Mouse (Mus musculus) hindbrain, embryonic 13.5 days (tissue): Measurements from ENCODE around the gene Acan. TPM values are rescaled to one million over a fixed set of nuclear protein-coding genes. Genes with fewer than 3 reads are reported as not detected.

Experiments
- ATAC-seq: fragments of 200-750 bp; cut with Nextera tagmentation; 2 replicates; pipeline ENCODE4 v1.8.0; 2017; ENCODE audit warnings: moderate TSS enrichment; ENCODE audit not compliant: low FRiP score
- H3K27ac ChIP-seq: fragments of 300-500 bp; sonication (generic); 2 replicates; pipeline ENCODE4 v1.5.1; 2015; ENCODE audit warnings: inconsistent platforms, mild to moderate bottlenecking, moderate library complexity
- H3K27me3 ChIP-seq: fragments of 300-500 bp; sonication (generic); 2 replicates; pipeline ENCODE4 v1.6.1; 2015; ENCODE audit warnings: mild to moderate bottlenecking, inconsistent platforms
- H3K36me3 ChIP-seq: fragments of 300-500 bp; sonication (generic); 2 replicates; pipeline ENCODE4 v1.6.1; 2015; ENCODE audit warnings: mild to moderate bottlenecking, inconsistent platforms
- H3K4me1 ChIP-seq: fragments of 300-500 bp; sonication (generic); replicated peaks from 2 replicates; pipeline ENCODE4 v1.6.1; 2015; ENCODE audit warnings: inconsistent platforms
- H3K4me2 ChIP-seq: fragments of 300-500 bp; sonication (generic); 2 replicates; pipeline ENCODE4 v1.6.1; 2015; ENCODE audit warnings: inconsistent platforms, mild to moderate bottlenecking, moderate library complexity
- H3K4me3 ChIP-seq: fragments of 300-500 bp; sonication (generic); 2 replicates; pipeline ENCODE4 v1.5.1; 2015; ENCODE audit warnings: mild to moderate bottlenecking, inconsistent platforms
- H3K9ac ChIP-seq: fragments of 300-500 bp; sonication (generic); 2 replicates; pipeline ENCODE4 v1.6.1; 2015; ENCODE audit warnings: mild to moderate bottlenecking, inconsistent platforms
- H3K9me3 ChIP-seq: fragments of 300-500 bp; sonication (generic); 2 replicates; pipeline ENCODE4 v1.6.1; 2016; ENCODE audit warnings: inconsistent platforms
- WGBS: fragments of 180-500 bp; shearing (Covaris S2); methylation state at CpG from one replicate; pipeline ENCODE4 v1.1.7; 2015; 5-methylcytosine and 5-hydroxymethylcytosine counted together
- polyA plus RNA-seq: library from polyadenylated mRNA; unstranded; fragments of >200 nt; fragmentation: Nextera tagmentation; extraction: Ambion mirVana; gene quantifications from 2 replicates; pipeline ENCODE4 v1.2.1, GENCODE M21; 2015

Acan gene
- polyA plus RNA-seq, 1 experiment from 2014 or later: 0.39 TPM

GRCm38 (mm10) chr7:79080572-79081399, 27.5 kb downstream of the Acan start:
- Histone ChIP-seq H3K4me3 (no peak overlapping the region), H3K4me2 (no peak overlapping the region), H3K27ac (no peak overlapping the region), H3K9ac (no peak overlapping the region), H3K4me1 (0 out of 2 replicates have a peak, but pooled peaks cover 3% of the 10 kb centered on the region), H3K36me3 (no peaks in the 10 kb centered on the region), H3K27me3 (0 out of 2 replicates have a peak, but pooled peaks cover 6% of the 10 kb centered on the region), H3K9me3 (no peaks in the 10 kb centered on the region)
- WGBS: 24% methylated on average over 7 of the region's 7 CpGs
- ATAC-seq: 0 out of 2 replicates have a peak, but pooled peaks have one; percentile 77

GRCm38 (mm10) chr7:79089111-79089510, 35.8 kb downstream of the Acan start:
- Histone ChIP-seq H3K36me3 (no peaks in the 10 kb centered on the region), H3K4me2 (no peak overlapping the region), H3K4me1 (no peaks in the 10 kb centered on the region), H3K27ac (no peak overlapping the region), H3K27me3 (0 out of 2 replicates have a peak, but pooled peaks cover 6% of the 10 kb centered on the region), H3K4me3 (no peak overlapping the region), H3K9ac (no peak overlapping the region), H3K9me3 (no peaks in the 10 kb centered on the region)
- ATAC-seq: no peak
- WGBS: 73% methylated on average over 4 of the region's 4 CpGs

GRCm38 (mm10) chr7:79096492-79096891, 43.2 kb downstream of the Acan start:
- WGBS: 74% methylated on average over 5 of the region's 5 CpGs
- Histone ChIP-seq H3K4me2 (no peak overlapping the region), H3K4me1 (no peaks in the 10 kb centered on the region), H3K9me3 (no peaks in the 10 kb centered on the region), H3K27ac (no peak overlapping the region), H3K4me3 (no peak overlapping the region), H3K9ac (no peak overlapping the region), H3K27me3 (0 out of 2 replicates have a peak, but pooled peaks cover 5% of the 10 kb centered on the region), H3K36me3 (no peaks in the 10 kb centered on the region)
- no peak for ATAC-seq

- 40% methylated on average over 4 of the region's 4 CpGs for WGBS
- Histone ChIP-seq H3K27ac (no peak overlapping the region), H3K36me3 (no peaks in the 10 kb centered on the region), H3K4me3 (no peak overlapping the region), H3K27me3 (no peaks in the 10 kb centered on the region), H3K4me1 (peaks cover 14% of the 10 kb centered on the region), H3K9me3 (no peaks in the 10 kb centered on the region), H3K9ac (no peak overlapping the region), H3K4me2 (no peak overlapping the region)
- ATAC-seq: peak; percentile 39; the same call in 1 of the 2 replicates
These were observed 60.6 kb downstream of the Acan start for GRCm38 (mm10) chr7:79113848-79114247.

- ATAC-seq: no peak
- WGBS: 81% methylated on average over 5 of the region's 5 CpGs
- Histone ChIP-seq H3K9ac (no peak overlapping the region), H3K4me1 (no peaks in the 10 kb centered on the region; the same call in 1 of the 2 replicates), H3K4me2 (no peak overlapping the region), H3K36me3 (no peaks in the 10 kb centered on the region), H3K27ac (no peak overlapping the region), H3K9me3 (no peaks in the 10 kb centered on the region), H3K4me3 (no peak overlapping the region), H3K27me3 (0 out of 2 replicates have a peak, but pooled peaks cover 1% of the 10 kb centered on the region)
These were observed 70.2 kb downstream of the Acan start for GRCm38 (mm10) chr7:79123465-79123864.

- no peak for ATAC-seq
- Histone ChIP-seq H3K4me1 (peaks cover 21% of the 10 kb centered on the region), H3K4me2 (peak overlapping the region; percentile 51), H3K27ac (no peak overlapping the region), H3K27me3 (peaks cover 29% of the 10 kb centered on the region), H3K36me3 (peaks cover 5% of the 10 kb centered on the region; the same call in 1 of the 2 replicates), H3K4me3 (0 out of 2 replicates have a peak overlapping the region, but pooled peaks have one; percentile 28), H3K9ac (no peak overlapping the region), H3K9me3 (no peaks in the 10 kb centered on the region)
- 9% methylated on average over 8 of the region's 8 CpGs for WGBS
These were observed 76.6 kb downstream of the Acan start for GRCm38 (mm10) chr7:79129883-79130282.

- H3K4me2 ChIP-seq: peak overlapping the region; percentile 51
- H3K9ac ChIP-seq: 0 out of 2 replicates have a peak overlapping the region, but pooled peaks have one; percentile 24
- no peaks in the 10 kb centered on the region for H3K9me3 ChIP-seq
- ATAC-seq: no peak
- H3K4me3 ChIP-seq: peak overlapping the region; percentile 28
- H3K4me1 ChIP-seq: peaks cover 21% of the 10 kb centered on the region
- H3K27ac ChIP-seq: no peak overlapping the region
- WGBS: 20% methylated on average over 13 of the region's 13 CpGs
- peaks cover 9% of the 10 kb centered on the region; the same call in 1 of the 2 replicates for H3K36me3 ChIP-seq
- H3K27me3 ChIP-seq: peaks cover 29% of the 10 kb centered on the region
These were observed 77.1 kb downstream of the Acan start for GRCm38 (mm10) chr7:79130385-79130784.

GRCm38 (mm10) chr7:79130843-79131444, 77.7 kb downstream of the Acan start, which contains the start of gene Hapln3:
Gene Hapln3 (minus strand): TSS chr7:79131018.
- H3K27ac ChIP-seq: no peak within 1 kb of the TSS
- peak within 1 kb of the TSS; percentile 51 for H3K4me2 ChIP-seq
- H3K4me3 ChIP-seq: peak within 1 kb of the TSS; percentile 28
- no peak; the same call in 1 of the 2 replicates for ATAC-seq
- 2% methylated on average over 19 of the region's 19 CpGs for WGBS
- peaks cover 29% of the 10 kb centered on the region for H3K27me3 ChIP-seq
- H3K4me1 ChIP-seq: peaks cover 21% of the 10 kb centered on the region
- peaks cover 14% of the 10 kb centered on the region; the same call in 1 of the 2 replicates for H3K36me3 ChIP-seq
- H3K9me3 ChIP-seq: no peaks in the 10 kb centered on the region
- H3K9ac ChIP-seq: peak within 1 kb of the TSS; percentile 24; the same call in 1 of the 2 replicates

GRCm38 (mm10) chr7:79133391-79133790, 80.1 kb downstream of the Acan start:
- WGBS: 42% methylated on average over 6 of the region's 6 CpGs
- peaks cover 14% of the 10 kb centered on the region; the same call in 1 of the 2 replicates for H3K36me3 ChIP-seq
- no peak overlapping the region for H3K4me3 ChIP-seq
- H3K9ac ChIP-seq: no peak overlapping the region
- ATAC-seq: no peak
- no peak overlapping the region for H3K4me2 ChIP-seq
- H3K27ac ChIP-seq: no peak overlapping the region
- H3K9me3 ChIP-seq: no peaks in the 10 kb centered on the region
- peaks cover 21% of the 10 kb centered on the region for H3K4me1 ChIP-seq
- peaks cover 28% of the 10 kb centered on the region for H3K27me3 ChIP-seq

- no peak overlapping the region for H3K27ac ChIP-seq
- no peaks in the 10 kb centered on the region for H3K4me1 ChIP-seq
- H3K36me3 ChIP-seq: peaks cover 14% of the 10 kb centered on the region; the same call in 1 of the 2 replicates
- H3K27me3 ChIP-seq: no peaks in the 10 kb centered on the region
- ATAC-seq: no peak
- no peak overlapping the region for H3K9ac ChIP-seq
- H3K4me3 ChIP-seq: no peak overlapping the region
- H3K9me3 ChIP-seq: no peaks in the 10 kb centered on the region
- no peak overlapping the region for H3K4me2 ChIP-seq
- 50% methylated on average over 6 of the region's 6 CpGs for WGBS
These were observed 86.1 kb downstream of the Acan start for GRCm38 (mm10) chr7:79139328-79139824.

- Histone ChIP-seq H3K9ac (no peak overlapping the region), H3K4me2 (no peak overlapping the region), H3K9me3 (no peaks in the 10 kb centered on the region), H3K27ac (no peak overlapping the region), H3K4me3 (no peak overlapping the region), H3K27me3 (no peaks in the 10 kb centered on the region), H3K4me1 (no peaks in the 10 kb centered on the region), H3K36me3 (peaks cover 8% of the 10 kb centered on the region; the same call in 1 of the 2 replicates)
- 59% methylated on average over 4 of the region's 4 CpGs for WGBS
- ATAC-seq: no peak
These were observed 86.8 kb downstream of the Acan start for GRCm38 (mm10) chr7:79139891-79140591.
